In the genomic region with DNA sequence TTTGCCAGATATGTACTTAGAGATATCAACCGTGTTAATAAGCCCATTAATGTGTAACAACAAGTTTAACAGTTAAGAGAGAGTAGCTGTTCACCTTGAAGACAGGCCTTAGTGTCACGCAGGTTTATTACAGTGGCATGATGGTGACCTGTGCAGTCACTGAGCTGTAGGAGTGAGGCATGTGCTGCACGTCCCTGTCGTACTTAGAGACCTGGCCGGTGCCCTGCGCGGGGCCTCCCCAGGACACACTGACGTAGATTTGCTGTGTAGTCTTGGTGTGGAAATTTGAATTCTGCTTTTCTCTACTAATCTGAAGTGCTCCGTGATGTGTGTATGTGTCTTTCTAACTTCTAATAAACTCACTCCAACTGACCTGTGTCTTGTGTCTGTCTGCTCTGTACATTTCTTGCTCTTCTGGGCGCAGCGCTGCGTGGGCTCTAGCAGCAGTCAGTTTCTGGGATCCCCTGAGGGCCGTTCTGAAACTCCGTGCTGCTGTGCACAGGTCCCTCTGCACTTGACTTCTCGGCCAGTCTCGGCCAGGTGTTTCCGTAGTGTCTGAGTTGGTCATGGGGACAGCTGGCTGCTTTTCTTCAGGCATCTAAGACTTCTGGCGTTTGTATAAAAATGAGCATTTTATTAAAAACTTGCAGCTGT, we compare ENCODE assay signal across 18 mouse cellular contexts. TPM values are rescaled to one million over a fixed set of nuclear protein-coding genes. Genes with fewer than 3 reads are reported as not detected.
DNase-seq lines count a peak whose midpoint lies in the region; ATAC-seq and TF ChIP-seq lines count a peak whose summit lies in the region.
"Had no signal": no experiment of that assay in that cellular context is flagged by ENCODE, and none has a peak within 500 bp of the region (broad histone marks: within the 10 kb centered on the region; RNA-seq: fewer than 3 reads in every experiment).

No protein-coding gene starts in this region.

- H3K79me2 ChIP-seq in heart, adult 2 months (replicated peaks; ENCODE audit: control insufficient read depth, insufficient read depth, low read length): no peaks in the 10 kb centered on the region

- no peak for TF ChIP-seq POLR2A in heart, adult 2 months (IDR thresholded peaks at IDR 0.05; ENCODE audit: insufficient read depth, low read depth, low read length)
- TF ChIP-seq POLR2A in olfactory bulb, adult 2 months (IDR thresholded peaks at IDR 0.05; ENCODE audit: insufficient read depth, low read depth, low read length): 0 out of 2 replicates have a peak, but pooled peaks have one; percentile 5

- H3K4me3 ChIP-seq in heart, adult 2 months: no peak overlapping the region
- no peak overlapping the region for H3K4me3 ChIP-seq in heart, embryonic 11.5 days (ENCODE audit: low read depth, low read length)
- no peak overlapping the region for H3K4me3 ChIP-seq in kidney, postnatal 0 days (replicated peaks; ENCODE audit: low read depth, low read length)
- H3K4me3 ChIP-seq in liver, embryonic 15.5 days (replicated peaks): no peak overlapping the region
- H3K4me3 ChIP-seq in olfactory bulb, adult 2 months (ENCODE audit: insufficient read depth, low read depth, low read length): no peak overlapping the region
- H3K4me3 ChIP-seq: midbrain, embryonic 10.5 days; myocyte; neural tube, embryonic 13.5 days had no signal

- no peaks in the 10 kb centered on the region for H3K36me3 ChIP-seq in heart, adult 2 months (ENCODE audit: control insufficient read depth, insufficient read depth, low read length)
- peaks cover 38% of the 10 kb centered on the region for H3K36me3 ChIP-seq in heart, embryonic 11.5 days (ENCODE audit: control insufficient read depth, insufficient read depth, low read length)
- peaks cover 52% of the 10 kb centered on the region for H3K36me3 ChIP-seq in kidney, postnatal 0 days (ENCODE audit: insufficient read depth, low read length)
- H3K36me3 ChIP-seq in liver, embryonic 15.5 days (replicated peaks): peaks cover 57% of the 10 kb centered on the region

- no peaks in the 10 kb centered on the region for H3K27me3 ChIP-seq in heart, adult 2 months (ENCODE audit: control insufficient read depth, insufficient read depth, low read length)
- no peaks in the 10 kb centered on the region for H3K27me3 ChIP-seq in heart, embryonic 11.5 days (ENCODE audit: control insufficient read depth, insufficient read depth, low read length)
- no peaks in the 10 kb centered on the region for H3K27me3 ChIP-seq in kidney, postnatal 0 days (ENCODE audit: insufficient read depth, low read length)
- no peaks in the 10 kb centered on the region for H3K27me3 ChIP-seq in liver, embryonic 15.5 days
- H3K27me3 ChIP-seq: neural tube, embryonic 13.5 days had no signal

- H3K9me3 ChIP-seq in heart, embryonic 11.5 days (replicated peaks; ENCODE audit: control insufficient read depth, low read length): no peaks in the 10 kb centered on the region
- H3K9me3 ChIP-seq in kidney, postnatal 0 days (replicated peaks; ENCODE audit: low read length): no peaks in the 10 kb centered on the region
- no peaks in the 10 kb centered on the region for H3K9me3 ChIP-seq in liver, embryonic 15.5 days (replicated peaks)
- H3K9me3 ChIP-seq: midbrain, embryonic 10.5 days; neural tube, embryonic 13.5 days had no signal

- peak overlapping the region; percentile 7; the same call in 1 of the 2 replicates for H3K27ac ChIP-seq in heart, adult 2 months
- H3K27ac ChIP-seq in heart, embryonic 11.5 days (ENCODE audit: low read depth, low read length): no peak overlapping the region
- H3K27ac ChIP-seq in kidney, postnatal 0 days: peak overlapping the region; percentile 44
- H3K27ac ChIP-seq in liver, embryonic 15.5 days (replicated peaks): no peak overlapping the region
- peak overlapping the region; percentile 43; the same call in 1 of the 2 replicates for H3K27ac ChIP-seq in olfactory bulb, adult 2 months (ENCODE audit: insufficient read depth, low read depth, low read length)
- H3K27ac ChIP-seq: hindbrain, postnatal 0 days; midbrain, embryonic 10.5 days; neural tube, embryonic 13.5 days had no signal

- TF ChIP-seq EP300 in heart, adult 2 months (IDR thresholded peaks at IDR 0.05; ENCODE audit: insufficient read depth, low read depth, low read length): no peak

- H3K4me1 ChIP-seq in heart, adult 2 months (ENCODE audit: control insufficient read depth, insufficient read depth, low read length): peaks cover 8% of the 10 kb centered on the region; the same call in 1 of the 2 replicates
- no peaks in the 10 kb centered on the region for H3K4me1 ChIP-seq in heart, embryonic 11.5 days (ENCODE audit: control insufficient read depth, insufficient read depth, low read length)
- H3K4me1 ChIP-seq in kidney, postnatal 0 days (replicated peaks; ENCODE audit: insufficient read depth, low read length): no peaks in the 10 kb centered on the region
- peaks cover 19% of the 10 kb centered on the region for H3K4me1 ChIP-seq in liver, embryonic 15.5 days (replicated peaks)
- peaks cover 34% of the 10 kb centered on the region for H3K4me1 ChIP-seq in olfactory bulb, adult 2 months (ENCODE audit: control insufficient read depth, insufficient read depth, low read length)
- H3K4me1 ChIP-seq: midbrain, embryonic 10.5 days; neural tube, embryonic 13.5 days had no signal

- H3K4me2 ChIP-seq in heart, embryonic 11.5 days: no peak overlapping the region
- H3K4me2 ChIP-seq in kidney, postnatal 0 days (ENCODE audit: low read length): no peak overlapping the region
- H3K4me2 ChIP-seq in liver, embryonic 15.5 days: peak overlapping the region; percentile 23; the same call in 1 of the 2 replicates
- H3K4me2 ChIP-seq: neural tube, embryonic 13.5 days had no signal

- no peak overlapping the region for H3K9ac ChIP-seq in heart, adult 2 months (ENCODE audit: low read depth, low read length)
- no peak overlapping the region for H3K9ac ChIP-seq in heart, embryonic 11.5 days (ENCODE audit: low read depth, low read length)
- no peak overlapping the region for H3K9ac ChIP-seq in kidney, postnatal 0 days (ENCODE audit: low read depth, low read length)
- H3K9ac ChIP-seq in liver, embryonic 15.5 days: no peak overlapping the region
- H3K9ac ChIP-seq: neural tube, embryonic 13.5 days had no signal

- ATAC-seq in heart, embryonic 11.5 days (replicated peaks; ENCODE audit: insufficient number of reproducible peaks, low FRiP score, low TSS enrichment): no peak
- peak; percentile 35 for ATAC-seq in kidney, postnatal 0 days (replicated peaks; ENCODE audit: low FRiP score, low read depth)
- no peak for ATAC-seq in liver, embryonic 15.5 days (ENCODE audit: insufficient read depth)
- ATAC-seq: CD4-positive, CD25-positive, alpha-beta regulatory T cell, adult 4 months; forebrain, embryonic 14.5 days; midbrain, embryonic 16.5 days had no signal

- DNase-seq in heart, adult 2 months: no peak
- DNase-seq in kidney, postnatal 0 days (ENCODE audit: low spot score): no peak
- DNase-seq in kidney, postnatal 14 days: no peak
- DNase-seq in liver: no peak
- no peak for DNase-seq in right cerebral cortex, postnatal 4 days
- DNase-seq: adrenal gland, adult 8-10 months; thymus, adult 18-20 months; thymus, postnatal 36 days had no signal

- intact Hi-C loops in heart, adult 2 months (cut with DNase I): no loop called here

- no peak for TF ChIP-seq CTCF in heart, adult 2 months (IDR thresholded peaks at IDR 0.05)
- TF ChIP-seq CTCF in kidney, postnatal 0 days (IDR thresholded peaks at IDR 0.05; ENCODE audit: low read depth): no peak
- no peak for TF ChIP-seq CTCF in olfactory bulb, adult 2 months (IDR thresholded peaks at IDR 0.05; ENCODE audit: insufficient read depth, low read depth, low read length)

- 74% methylated on average over 18 of the region's 18 CpGs for WGBS in heart, adult 2 months
- WGBS in heart, embryonic 11.5 days (ENCODE audit: insufficient replicate concordance): 92% methylated on average over 18 of the region's 18 CpGs
- WGBS in kidney, postnatal 0 days: 85% methylated on average over 18 of the region's 18 CpGs
- 86% methylated on average over 18 of the region's 18 CpGs for WGBS in liver, embryonic 15.5 days (ENCODE audit: insufficient replicate concordance)
- WGBS in olfactory bulb, adult 2 months: 91% methylated on average over 18 of the region's 18 CpGs

RNA-seq across cellular contexts. Expression of a gene that starts 19.0 kb away (rescaled TPM):
- total RNA-seq in heart, adult 2 months (2021): 1 to 10 TPM; 1.4 to 1.8 TPM
- polyA plus RNA-seq in heart, adult 2 months (2012; rRNA removed): 2.1 and 2.8 TPM in 2 replicates
- 7.9 and 8.8 TPM in 2 replicates for polyA plus RNA-seq in heart, embryonic 11.5 days (2014; fragmentation: Nextera tagmentation; extraction: Ambion mirVana)
- 6.3 and 6.9 TPM in 2 replicates for polyA plus RNA-seq in kidney, postnatal 0 days (2015; fragmentation: Nextera tagmentation; extraction: Ambion mirVana)
- polyA plus RNA-seq in liver, embryonic 15.5 days (2015; fragmentation: Nextera tagmentation; extraction: Ambion mirVana): 5.1 and 5.7 TPM in 2 replicates
- not detected in 2 replicates for polyA plus RNA-seq in olfactory bulb, adult 2 months (2012; ENCODE audit: insufficient read depth, insufficient read length, low replicate concordance, missing spikeins)

RNA-seq across cellular contexts. Expression of a gene that starts 19.3 kb away (rescaled TPM):
- 10 to 100 TPM; 65.1 to 74.8 TPM for total RNA-seq in heart, adult 2 months (2021)
- 71.9 and 89.6 TPM in 2 replicates for polyA plus RNA-seq in heart, adult 2 months (2012; rRNA removed)
- 83.3 and 93.7 TPM in 2 replicates for polyA plus RNA-seq in heart, embryonic 11.5 days (2014; fragmentation: Nextera tagmentation; extraction: Ambion mirVana)
- 117 and 118 TPM in 2 replicates for polyA plus RNA-seq in kidney, postnatal 0 days (2015; fragmentation: Nextera tagmentation; extraction: Ambion mirVana)
- polyA plus RNA-seq in liver, embryonic 15.5 days (2015; fragmentation: Nextera tagmentation; extraction: Ambion mirVana): 64.4 and 78.6 TPM in 2 replicates
- polyA plus RNA-seq in olfactory bulb, adult 2 months (2012; ENCODE audit: insufficient read depth, insufficient read length, low replicate concordance, missing spikeins): not detected in 2 replicates

RNA-seq across cellular contexts. Expression of a gene that starts 36.0 kb away (rescaled TPM):
- total RNA-seq in heart, adult 2 months (2021): 10 to 100 TPM; 83.8 to 83.9 TPM
- 80.8 and 105 TPM in 2 replicates for polyA plus RNA-seq in heart, adult 2 months (2012; rRNA removed)
- polyA plus RNA-seq in heart, embryonic 11.5 days (2014; fragmentation: Nextera tagmentation; extraction: Ambion mirVana): 94.9 and 101 TPM in 2 replicates
- polyA plus RNA-seq in kidney, postnatal 0 days (2015; fragmentation: Nextera tagmentation; extraction: Ambion mirVana): 52.6 and 61.3 TPM in 2 replicates
- polyA plus RNA-seq in liver, embryonic 15.5 days (2015; fragmentation: Nextera tagmentation; extraction: Ambion mirVana): 18.1 and 18.3 TPM in 2 replicates
- 135 and 1,741 TPM in 2 replicates for polyA plus RNA-seq in olfactory bulb, adult 2 months (2012; ENCODE audit: insufficient read depth, insufficient read length, low replicate concordance, missing spikeins)

Comparison
In these comparisons a context has a peak if more than half of its experiments do, and no peak if none do; other contexts are left out.
1. H3K27ac ChIP-seq: peak in heart, adult 2 months (single experiment), kidney, postnatal 0 days (single experiment) and olfactory bulb, adult 2 months (single experiment); none in heart, embryonic 11.5 days (single experiment) and liver, embryonic 15.5 days (single experiment).
2. RNA of a gene that starts 19.3 kb away (polyA plus RNA-seq): 117 to 118 TPM in kidney, postnatal 0 days, 83.3 to 93.7 TPM in heart, embryonic 11.5 days, 71.9 to 89.6 TPM in heart, adult 2 months and 64.4 to 78.6 TPM in liver, embryonic 15.5 days; not detected in olfactory bulb, adult 2 months; every median in the first group is over 10 times any median in the second.